Mouse (Mus musculus): ENCODE results near the gene Agpat2. TPM values are rescaled to one million over a fixed set of nuclear protein-coding genes. Genes with fewer than 3 reads are reported as not detected.

Agpat2 gene
- total RNA-seq, 2 experiments from 2014 or later: 53.3 to 78.7 TPM

DNA sequence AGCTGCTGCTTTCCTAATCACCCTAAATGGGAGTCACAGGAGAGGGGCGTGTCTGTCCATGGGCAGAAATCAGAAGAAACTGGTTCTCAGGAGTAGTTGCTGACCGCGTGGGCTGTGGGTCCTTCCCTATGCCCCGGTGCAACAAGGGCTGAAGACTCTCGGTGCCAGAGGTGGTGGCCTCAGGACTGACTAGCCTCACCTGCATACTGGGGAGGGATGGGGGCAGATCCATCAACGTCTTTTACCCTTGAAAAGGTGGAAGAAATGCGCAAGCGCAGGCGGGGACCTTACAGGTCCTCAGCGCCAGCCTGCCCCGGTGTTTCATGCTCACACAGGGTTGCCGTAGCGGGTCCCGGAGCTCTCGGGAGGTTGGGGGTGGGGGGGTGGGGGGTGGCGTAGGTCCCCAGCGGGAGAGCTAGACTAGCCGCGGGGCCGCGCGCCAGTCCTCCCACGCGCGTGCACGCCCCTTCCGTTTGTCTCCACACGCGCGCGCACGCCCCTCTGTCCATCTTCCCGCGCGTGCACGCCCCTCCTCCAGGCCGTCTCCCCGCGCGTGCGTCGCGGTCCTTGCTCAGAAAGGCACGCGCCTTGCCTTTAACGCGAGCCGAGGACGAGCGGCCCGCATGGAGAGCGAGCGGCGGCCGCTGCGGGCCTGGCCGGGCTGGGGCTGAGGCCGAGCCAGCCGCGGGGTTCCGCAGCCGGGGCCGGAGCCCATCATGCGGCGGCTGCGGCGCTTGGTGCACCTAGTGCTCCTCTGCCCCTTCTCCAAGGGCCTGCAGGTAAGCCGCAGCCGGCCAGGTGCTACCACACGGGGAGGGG is 23.9 kb upstream of the Agpat2 start, which contains the start of gene Fam69b:
Gene Fam69b (plus strand): TSS at position 537 of the 819 bp plus-strand sequence.
- intact Hi-C loops (cut with DNase I): no loop called here
- peak; percentile 81 for DNase-seq

DNA sequence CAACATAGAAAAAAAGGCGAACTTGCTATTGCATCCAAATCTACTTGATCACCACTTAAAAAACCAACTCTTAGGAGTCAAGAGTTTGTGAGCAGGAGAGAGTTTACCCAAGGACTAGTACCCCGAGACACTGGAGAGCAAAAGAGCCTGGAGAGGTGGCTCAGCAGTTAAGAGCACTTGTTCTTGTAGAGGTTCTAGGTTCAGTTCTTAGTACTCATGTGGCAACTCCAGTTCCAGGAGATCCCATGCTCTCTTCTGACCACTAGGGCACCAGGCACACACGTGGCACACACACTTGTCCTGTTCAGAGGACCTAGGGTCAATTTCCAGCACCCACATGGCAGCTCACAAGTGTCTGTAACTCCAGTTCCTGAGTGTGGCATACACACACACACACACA is 21.9 kb upstream of the Agpat2 start:
- intact Hi-C loops (cut with DNase I): no loop called here
- no peak for DNase-seq

DNA sequence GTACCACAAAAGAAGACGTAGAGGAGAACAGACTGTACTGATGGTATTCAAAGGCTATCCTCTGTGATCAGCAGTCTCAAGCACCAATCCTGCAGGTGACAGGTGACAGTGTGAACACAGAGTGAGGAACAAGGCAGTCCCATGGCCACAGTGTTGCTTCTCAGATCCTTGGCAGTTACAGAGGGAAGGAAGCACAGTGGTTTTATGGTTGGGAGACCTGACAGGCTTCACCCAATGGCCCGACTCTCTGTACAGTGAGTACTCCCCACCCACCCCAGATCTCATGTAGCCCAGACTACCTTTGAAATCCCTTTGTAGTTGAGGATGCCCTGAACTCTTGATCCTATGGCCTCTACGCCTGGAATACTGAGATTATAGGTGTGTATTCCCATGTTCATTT is 21.2 kb upstream of the Agpat2 start:
- no peak for DNase-seq
- intact Hi-C loops (cut with DNase I): no loop called here

DNA sequence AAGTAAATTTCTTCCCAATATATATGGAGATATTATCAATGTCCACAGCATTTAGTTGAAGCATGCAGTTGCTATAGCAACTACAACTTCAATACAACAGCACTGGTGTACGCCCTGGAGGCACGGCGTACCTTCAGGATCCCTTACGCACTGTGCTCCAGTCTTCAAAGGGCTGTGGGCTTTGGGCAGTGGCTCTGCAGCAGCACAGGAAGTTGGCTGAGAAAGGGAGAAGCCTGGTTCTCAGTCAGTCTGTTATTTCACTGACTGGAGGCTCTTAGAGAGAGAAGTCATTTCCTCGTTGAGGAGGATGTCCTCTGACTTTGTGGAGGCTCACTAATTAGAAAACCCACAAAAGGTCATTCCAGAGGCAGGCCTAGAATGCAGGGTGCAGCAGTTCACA is 18.8 kb upstream of the Agpat2 start:
- intact Hi-C loops (cut with DNase I): no loop called here
- DNase-seq: no peak

DNA sequence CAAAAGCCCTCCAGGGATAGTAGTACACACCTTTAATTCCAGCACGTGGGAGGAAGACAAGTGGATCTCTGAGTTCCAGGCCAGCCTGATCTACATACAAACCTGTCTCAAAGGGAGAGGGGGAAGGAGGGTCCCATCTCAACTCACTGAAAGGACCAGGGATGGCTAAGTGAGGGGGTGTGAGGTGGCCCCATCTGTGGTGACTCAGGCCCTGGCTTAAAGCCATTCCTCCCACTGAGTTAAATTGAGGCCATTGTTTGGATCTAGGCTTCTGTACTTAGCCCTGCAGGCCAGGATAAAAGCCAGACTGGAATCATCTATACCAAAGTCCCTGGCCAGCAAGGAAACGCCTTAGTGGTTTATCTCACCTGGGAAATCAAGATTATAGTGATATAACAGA is 17.0 kb upstream of the Agpat2 start:
- DNase-seq: no peak
- intact Hi-C loops (cut with DNase I): no loop called here

DNA sequence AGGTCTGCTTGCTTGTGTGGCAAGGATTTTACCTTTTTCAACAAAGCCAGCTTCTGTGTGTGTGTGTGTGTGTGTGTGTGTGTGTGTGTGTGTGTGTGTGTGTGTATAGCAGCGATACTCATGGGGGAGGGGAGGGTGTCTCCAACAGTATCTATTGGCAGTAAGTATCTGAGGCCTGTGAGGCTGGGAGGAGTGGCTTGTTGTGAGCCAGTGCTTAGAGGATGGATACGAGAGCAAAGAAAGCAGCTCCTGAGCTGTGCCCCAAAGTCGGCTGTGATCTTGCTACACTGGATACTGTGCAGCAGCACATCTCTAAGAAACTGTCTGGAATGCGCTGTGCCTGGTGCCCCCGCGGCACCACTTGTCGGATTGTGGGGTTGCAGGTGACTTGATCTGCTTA is 13.7 kb upstream of the Agpat2 start:
- DNase-seq: no peak
- intact Hi-C loops (cut with DNase I): no loop called here

DNA sequence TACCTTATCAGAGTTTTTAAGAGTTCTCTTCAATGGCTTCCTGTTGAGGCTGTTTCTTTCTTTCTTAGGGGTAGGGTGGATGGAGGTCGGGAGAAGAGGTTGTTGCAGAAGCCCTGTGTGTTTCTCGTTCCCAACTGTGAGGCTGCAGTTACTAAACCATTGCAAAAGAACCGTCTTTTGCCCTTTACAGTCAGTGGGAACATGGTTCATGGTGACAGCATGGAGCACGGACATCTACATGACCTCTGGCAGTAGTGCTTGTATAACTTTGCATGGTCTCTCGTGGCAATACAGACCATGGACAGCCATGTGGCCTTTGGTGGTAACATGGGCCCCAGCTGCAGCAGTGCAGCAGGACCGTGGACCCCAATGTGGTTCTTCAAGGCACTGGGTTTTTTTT is 13.1 kb upstream of the Agpat2 start:
- intact Hi-C loops (cut with DNase I): no loop called here
- no peak for DNase-seq

DNA sequence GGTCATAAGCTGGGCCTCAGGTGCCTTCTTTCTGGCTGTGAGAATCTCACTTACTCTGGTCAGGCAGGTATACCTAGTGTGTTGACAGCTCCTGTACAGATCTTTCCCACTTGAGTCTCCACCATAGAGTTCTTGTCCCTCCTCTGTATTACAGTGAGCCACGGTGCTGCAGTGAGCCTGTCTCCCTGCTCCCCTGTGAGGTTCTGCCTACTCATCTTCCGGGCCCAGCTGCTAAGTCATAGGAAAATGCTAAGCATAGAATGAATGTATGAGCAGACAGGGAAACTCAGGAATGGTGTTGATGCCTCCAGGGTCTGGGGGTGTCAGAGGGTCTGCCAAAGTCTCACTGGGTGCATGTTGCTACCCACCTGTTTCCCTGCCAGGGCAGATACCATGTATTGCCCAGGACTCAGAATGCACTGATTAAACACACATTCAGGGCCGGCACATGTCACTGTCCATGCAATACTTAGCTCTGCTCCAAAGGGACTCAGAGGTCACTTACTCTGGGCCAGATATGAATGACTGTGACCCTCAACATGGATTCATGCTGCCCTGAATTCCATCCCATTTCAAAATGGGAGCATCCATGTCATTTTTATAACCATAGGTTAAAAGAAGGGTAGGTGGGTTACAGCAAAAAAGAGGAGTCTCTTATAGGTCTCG is 11.4 kb upstream of the Agpat2 start:
- no peak for DNase-seq
- intact Hi-C loops (cut with DNase I): no loop called here

DNA sequence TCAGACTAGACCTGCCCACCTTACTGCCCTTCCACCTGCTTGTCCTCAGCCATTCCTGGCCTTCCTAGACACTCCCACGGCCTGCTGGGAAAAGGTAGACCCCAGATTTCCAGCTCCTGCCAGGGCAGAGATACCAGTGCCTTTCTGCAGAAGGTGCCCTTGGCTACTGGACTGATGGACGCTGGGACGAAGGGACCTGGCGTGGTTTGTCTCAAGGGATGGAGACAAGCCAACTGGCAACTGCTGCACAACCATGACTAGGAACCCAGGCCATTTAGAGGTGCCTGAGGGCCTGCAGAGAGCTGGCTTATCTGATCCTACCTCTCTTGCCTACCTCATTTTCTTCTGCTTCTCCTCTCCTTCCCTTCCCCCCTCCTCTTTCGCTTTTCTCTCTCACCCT is 10.7 kb upstream of the Agpat2 start:
- DNase-seq: peak; percentile 68 to 77

DNA sequence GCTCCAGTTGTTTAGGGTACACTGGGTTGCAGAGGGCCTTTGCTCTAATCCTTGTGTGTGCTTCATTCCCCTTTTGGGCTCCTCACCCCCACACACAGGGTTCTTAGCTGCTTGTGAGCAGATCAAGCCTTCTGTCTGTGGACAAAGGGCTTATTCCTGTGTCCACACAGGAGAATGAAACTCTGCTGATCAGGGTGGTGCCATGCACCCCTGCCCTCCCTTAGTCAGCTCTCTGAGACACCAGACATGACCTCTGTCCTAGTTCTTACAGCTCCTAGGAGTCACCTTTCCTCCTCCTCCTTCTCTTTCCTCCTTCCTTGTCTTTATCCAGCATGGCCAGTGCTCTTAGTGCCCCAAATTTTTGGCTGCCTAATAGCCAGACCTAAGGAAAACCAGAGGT is 7.7 kb upstream of the Agpat2 start:
- DNase-seq: no peak
- intact Hi-C loops (cut with DNase I): no loop called here

More for the DNA sequence above, 10.7 kb upstream of the Agpat2 start:
- intact Hi-C loops (cut with DNase I): no loop called here

DNA sequence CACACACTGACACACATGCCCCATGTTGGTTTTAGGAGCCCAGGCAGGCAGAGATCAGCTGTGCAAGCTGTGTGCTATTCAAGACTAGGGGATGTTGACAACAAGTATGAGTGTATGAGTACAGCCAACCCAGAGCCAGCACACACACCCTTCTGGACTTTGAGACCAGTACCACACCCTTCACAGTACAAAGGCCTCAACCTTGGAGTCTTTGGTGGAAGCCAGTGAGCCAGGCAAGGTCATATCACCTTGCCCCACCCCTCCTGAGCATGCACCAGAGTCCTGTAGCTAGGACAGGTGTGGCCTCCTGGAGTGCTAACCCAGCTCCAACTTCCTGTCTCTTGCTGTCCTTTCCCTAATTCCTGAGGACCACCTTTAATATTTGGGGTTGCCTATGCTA is 6.8 kb upstream of the Agpat2 start:
- intact Hi-C loops (cut with DNase I): no loop called here
- no peak for DNase-seq

DNA sequence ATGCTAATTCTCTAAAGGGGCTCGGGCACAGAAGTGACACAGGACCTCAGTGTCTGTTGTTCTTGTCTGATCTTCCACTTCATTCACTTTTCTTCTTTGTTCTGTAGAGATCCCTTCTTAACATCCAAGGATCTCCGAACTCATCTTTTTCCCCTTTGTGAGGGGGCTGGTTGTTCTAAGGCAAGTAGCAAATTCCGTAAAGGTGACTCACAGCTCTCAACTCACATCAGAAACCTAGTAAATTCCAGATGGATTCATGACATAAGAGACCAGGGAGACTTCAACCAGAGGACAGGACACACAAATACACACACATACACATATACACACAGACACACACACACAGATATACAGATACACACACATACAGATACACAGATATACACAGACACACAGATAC is 6.3 kb upstream of the Agpat2 start:
- DNase-seq: no peak
- intact Hi-C loops (cut with DNase I): no loop called here

DNA sequence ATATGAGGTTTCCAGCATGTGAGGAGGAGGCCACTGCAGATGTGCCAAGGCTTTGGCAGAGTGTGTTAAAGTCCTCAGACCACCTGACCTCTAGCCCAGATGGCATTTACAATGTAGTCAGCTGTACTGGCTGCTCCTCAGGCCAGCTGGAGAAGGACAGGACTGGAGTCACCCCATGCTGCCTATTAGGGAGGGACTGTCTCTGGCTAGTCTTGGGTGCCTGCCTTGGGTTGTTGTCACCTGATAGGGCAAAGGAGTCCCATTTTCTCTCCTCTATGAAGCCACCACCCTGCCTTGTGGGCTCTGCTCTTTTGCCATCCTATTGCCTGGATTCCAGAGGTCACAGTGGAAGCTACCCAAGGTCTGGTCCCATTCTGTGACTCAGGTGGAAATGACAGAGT is 5.0 kb upstream of the Agpat2 start:
- DNase-seq: peak; percentile 81 to 82
- intact Hi-C loops (cut with DNase I): no loop called here

DNA sequence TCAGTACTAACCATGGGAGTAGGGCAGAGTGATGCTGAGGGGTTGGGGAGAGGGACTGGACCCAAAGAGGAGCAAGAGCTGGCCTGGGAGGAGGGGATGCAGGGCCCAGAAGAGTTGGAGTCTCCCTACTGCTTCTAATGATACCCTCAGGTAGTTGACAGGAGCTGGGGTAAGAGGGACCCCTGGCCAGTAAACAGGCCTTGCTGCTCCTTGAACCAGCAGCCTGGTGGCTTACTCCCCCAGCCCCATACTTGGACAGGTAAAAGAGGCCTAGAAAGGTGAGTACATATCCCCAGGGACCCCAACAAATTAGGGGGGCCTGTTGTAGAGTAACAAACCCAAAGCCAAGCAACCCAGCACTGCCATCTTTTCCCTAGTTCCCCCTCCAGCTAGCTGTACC is 4.6 kb upstream of the Agpat2 start:
- intact Hi-C loops (cut with DNase I): no loop called here

DNA sequence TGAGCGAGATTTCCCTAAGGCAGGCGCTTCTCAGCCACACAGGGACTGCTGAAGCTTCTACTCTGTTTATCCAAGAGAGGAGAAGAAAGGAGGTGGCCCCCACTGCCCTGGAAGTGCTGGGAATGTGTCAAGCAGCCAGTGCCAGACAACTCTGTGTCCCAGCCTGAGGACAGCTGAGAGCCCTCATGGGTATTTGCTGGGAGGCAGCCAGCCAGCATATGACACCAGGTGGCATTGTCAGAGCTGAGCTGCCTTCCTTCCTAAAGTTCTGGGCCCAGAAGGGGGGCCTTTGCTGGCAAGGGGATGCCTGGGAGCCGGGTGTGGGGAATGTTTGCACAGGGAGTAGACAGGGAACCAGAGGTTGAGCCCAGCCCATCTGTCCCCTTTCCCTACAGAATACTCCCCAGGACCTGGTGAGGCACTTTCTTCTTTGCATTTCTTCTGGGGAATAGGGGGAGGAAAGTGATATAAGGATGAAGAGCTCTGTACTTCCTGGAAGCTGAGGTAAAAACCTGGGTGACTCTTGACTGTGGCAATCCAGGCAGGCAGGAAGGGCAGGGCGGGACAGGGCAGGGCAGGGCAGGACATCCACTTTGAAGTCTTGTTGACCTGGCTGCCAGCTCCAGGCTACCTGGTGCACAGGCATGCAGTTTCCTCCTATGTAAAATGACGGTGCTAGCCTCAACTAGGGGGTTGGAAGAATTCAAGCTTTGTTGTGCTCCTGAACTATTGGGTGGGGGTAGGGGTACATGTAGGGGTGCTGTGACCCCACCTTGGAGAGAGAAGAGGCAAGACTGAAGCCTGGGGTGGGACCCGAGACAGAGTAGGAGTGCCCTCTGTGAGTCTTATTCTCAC is 3.1 kb upstream of the Agpat2 start:
- intact Hi-C loops (cut with DNase I): no loop called here
- peak; percentile 85 to 90 for DNase-seq

More for the DNA sequence above, 4.6 kb upstream of the Agpat2 start:
- no peak for DNase-seq

DNA sequence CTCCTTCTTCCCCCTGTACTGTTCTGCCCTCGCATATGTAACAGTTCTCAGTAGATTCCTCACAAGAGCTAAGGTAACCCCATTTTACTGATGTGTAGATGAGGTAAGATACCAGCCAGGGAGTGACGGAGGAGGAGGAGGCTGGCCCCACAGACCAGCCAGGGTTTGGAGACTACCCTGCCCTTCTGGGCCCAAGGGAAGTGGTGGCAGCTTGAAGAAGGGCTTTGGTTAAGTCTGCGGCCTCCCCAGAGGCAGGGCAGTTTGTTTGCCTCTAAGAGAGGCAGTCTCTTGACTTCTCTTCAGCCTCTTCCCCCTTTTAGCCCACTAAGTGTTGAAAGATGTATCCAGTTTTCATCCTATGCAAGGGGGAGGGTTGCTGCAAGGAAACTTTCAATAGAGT is 2.4 kb upstream of the Agpat2 start:
- no peak for DNase-seq
- intact Hi-C loops (cut with DNase I): no loop called here

DNA sequence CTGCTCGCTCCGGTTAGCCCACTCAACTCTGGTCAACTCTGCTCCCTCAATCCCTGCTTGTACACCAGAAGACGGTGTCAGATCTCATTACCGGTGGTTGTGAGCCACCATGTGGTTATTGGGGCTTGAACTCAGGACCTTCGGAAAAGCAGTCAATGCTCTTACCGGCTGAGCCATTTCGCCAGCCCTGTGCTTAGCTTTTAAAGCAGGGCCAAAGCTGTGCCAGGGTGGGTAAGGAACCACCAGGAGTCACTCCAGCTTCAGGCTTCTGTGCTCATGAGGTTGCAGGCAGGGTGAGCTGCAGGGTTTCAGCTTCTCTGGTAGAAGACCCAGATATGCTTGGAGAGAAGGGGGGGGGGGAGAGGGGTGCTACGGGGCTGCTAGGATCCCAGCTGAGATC is 1.1 kb upstream of the Agpat2 start:
- intact Hi-C loops (cut with DNase I): no loop called here

DNA sequence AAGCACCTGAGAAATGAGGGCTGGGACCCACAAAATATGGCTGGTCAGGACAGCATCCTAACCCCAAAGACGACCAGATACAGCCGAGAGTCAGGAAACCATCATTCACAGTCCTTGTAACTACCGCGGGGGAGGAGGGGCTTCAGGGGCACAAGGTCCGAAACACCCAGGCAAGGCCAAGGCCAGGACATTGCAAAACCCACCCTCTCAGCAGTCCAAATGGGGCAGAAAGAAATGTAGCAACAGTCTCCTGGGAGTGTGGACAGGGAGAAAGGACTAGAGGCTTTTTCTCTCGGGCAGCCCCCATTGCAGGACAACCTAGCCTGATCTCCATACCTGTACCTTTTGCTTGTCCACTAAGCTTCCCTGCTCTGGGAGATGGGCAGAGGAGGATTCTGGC is 1.1 kb downstream of the Agpat2 start:
- intact Hi-C loops (cut with DNase I): loop anchor here (1.0 kb wide), 1 partner anchor 37 kb away; no protein-coding TSS in a partner anchor
- DNase-seq: no peak

More for the DNA sequence above, 1.1 kb upstream of the Agpat2 start:
- no peak for DNase-seq

DNA sequence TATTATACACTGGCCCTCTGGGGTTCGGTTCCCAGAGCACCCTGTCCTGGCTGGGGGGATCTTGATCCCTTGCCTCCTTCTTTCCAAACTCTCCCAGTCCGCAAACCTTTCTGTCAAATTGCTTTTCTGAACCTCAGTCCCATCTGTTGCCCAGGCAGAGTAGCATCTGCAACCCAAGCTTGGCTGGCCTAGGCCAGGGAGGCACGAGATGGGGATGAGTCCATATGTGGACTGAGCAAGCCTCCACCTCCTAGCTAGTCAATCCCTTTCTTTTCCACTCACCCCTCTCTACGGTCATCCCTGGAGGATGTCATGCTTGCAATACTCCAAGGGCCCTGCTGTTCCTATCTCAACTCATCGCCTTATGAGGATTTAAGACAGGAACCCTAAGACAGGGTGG is 1.6 kb downstream of the Agpat2 start:
- intact Hi-C loops (cut with DNase I): loop anchor here (1.0 kb wide), 1 partner anchor 38 kb away; no protein-coding TSS in a partner anchor
- no peak for DNase-seq

DNA sequence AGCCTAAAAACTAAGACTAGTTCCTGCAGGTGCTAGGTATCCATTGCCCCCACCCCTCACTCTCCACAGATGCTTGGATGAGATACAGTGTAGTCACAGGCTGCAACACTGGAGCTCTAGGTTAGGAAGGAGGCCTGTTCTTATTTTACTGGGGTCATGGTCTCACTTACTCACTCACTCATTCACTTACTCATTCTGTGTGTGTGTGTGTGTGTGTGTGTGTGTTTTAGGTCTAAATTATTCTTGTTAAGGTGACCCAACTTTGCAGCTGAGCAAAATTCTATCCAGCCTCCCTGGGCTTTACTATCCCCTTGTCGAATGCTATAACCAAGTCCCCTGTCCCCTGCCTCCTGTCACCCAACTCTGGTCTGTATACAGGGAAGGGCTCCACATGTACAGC is 2.6 kb downstream of the Agpat2 start:
- no peak for DNase-seq
- intact Hi-C loops (cut with DNase I): no loop called here

DNA sequence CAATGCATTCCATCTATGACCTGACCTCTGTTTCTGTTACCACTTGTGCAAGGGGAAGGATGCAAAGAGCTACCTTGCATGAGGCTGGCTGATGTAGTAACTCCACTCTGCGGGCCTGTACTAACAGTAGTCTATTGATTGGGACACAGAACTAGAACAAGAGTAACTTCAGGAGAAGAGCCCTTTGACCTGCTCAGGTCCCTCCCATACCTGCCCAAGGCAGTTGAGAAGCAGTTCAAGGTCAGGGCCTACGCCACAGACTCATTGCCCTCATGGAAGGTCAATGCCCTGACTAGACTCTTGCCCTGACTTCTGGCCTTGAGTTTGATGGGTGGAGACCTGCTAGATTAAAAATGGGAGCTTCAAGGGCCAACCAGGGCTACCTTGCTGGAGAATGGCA is 3.6 kb downstream of the Agpat2 start:
- DNase-seq: no peak
- intact Hi-C loops (cut with DNase I): no loop called here
